Mouse (Mus musculus) spleen, adult 2 months (tissue): ENCODE results near the gene Rora. TPM values are rescaled to one million over a fixed set of nuclear protein-coding genes. Genes with fewer than 3 reads are reported as not detected.

Experiments
- DNase-seq, 2 experiments: peaks; one replicate each; pipeline versions ENCODE4 v3.0.0 to v3.0.0-alpha.2; 2012 to 2021; ENCODE audit warnings: low spot score in 2 of 2, low read depth in 1 of 2
- H3K27ac ChIP-seq: fragments of 200-500 bp; 2 replicates; pipeline ENCODE4 v1.5.1; 2012; ENCODE audit warnings: low read length, inconsistent platforms; ENCODE audit not compliant: insufficient read depth
- H3K27me3 ChIP-seq: fragments of 200-500 bp; 2 replicates; pipeline ENCODE4 v1.6.1; 2012; ENCODE audit warnings: mild to moderate bottlenecking, moderate library complexity, low read length, inconsistent platforms; ENCODE audit not compliant: control insufficient read depth, insufficient read depth
- H3K36me3 ChIP-seq: fragments of 200-500 bp; 2 replicates; pipeline ENCODE4 v1.6.1; 2012; ENCODE audit warnings: mild to moderate bottlenecking, low read length, inconsistent platforms; ENCODE audit not compliant: control insufficient read depth, insufficient read depth
- H3K4me1 ChIP-seq: fragments of 200-500 bp; 2 replicates; pipeline ENCODE4 v1.6.1; 2011; ENCODE audit warnings: inconsistent platforms; ENCODE audit not compliant: control insufficient read depth, insufficient read depth, insufficient read length
- H3K4me3 ChIP-seq: fragments of 200-500 bp; 2 replicates; pipeline ENCODE4 v1.5.1; 2011; ENCODE audit warnings: mild to moderate bottlenecking, inconsistent platforms; ENCODE audit not compliant: insufficient read depth, insufficient read length; ENCODE audit errors: extremely low read depth
- CTCF ChIP-seq: fragments of 200-500 bp; IDR thresholded peaks from 2 replicates; pipeline ENCODE4 v1.5.1; 2011; ENCODE audit warnings: mild to moderate bottlenecking, inconsistent platforms; ENCODE audit not compliant: insufficient read depth, insufficient read length, insufficient replicate concordance; ENCODE audit errors: extremely low read depth
- POLR2A ChIP-seq: fragments of 200-500 bp; IDR thresholded peaks from 2 replicates; pipeline ENCODE4 v1.6.1; 2011; ENCODE audit warnings: low read depth, low read length, inconsistent platforms
- WGBS: fragments of 180-500 bp; shearing (Covaris S2); methylation state at CpG from one replicate; pipeline ENCODE4 v1.1.7; 2018; 5-methylcytosine and 5-hydroxymethylcytosine counted together
- polyA plus RNA-seq: library from polyadenylated mRNA; depleted of rRNA; stranded (reverse); fragments of >200 nt; gene quantifications from 2 replicates; pipeline ENCODE4 v1.2.3, GENCODE M21; 2012

Rora gene
- polyA plus RNA-seq, 1 experiment: 1.7 TPM

- 73% methylated on average over 8 of the region's 8 CpGs for WGBS
- no peak overlapping the region for H3K27ac ChIP-seq
- H3K36me3 ChIP-seq: no peaks in the 10 kb centered on the region
- no peak for DNase-seq
- no peaks in the 10 kb centered on the region for H3K27me3 ChIP-seq
- TF ChIP-seq POLR2A (no peak), CTCF (no peak)
- no peak overlapping the region for H3K4me3 ChIP-seq
- H3K4me1 ChIP-seq: no peaks in the 10 kb centered on the region
Measured at GRCm38 (mm10) chr9:69323831-69324230, 670.2 kb downstream of the Rora start.

DNA sequence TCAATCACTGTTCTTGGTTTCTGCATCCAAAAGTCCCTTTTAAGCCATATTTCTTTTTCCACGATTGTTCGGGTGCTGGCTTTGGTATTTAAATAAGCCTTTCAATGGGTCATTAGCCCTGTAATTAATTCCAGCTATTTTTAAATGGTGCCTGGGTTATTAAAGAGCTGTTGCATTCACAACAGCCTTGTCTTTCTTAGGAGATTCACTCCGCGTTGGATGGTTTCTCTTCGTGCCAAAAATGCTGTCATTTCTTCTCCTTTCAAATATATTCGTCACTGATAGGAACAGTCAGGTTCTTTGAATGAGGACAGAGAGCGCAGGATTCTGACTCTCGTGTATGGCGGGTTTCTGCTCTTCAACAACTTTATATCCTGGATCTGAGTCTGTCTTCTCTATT lies 673.5 kb downstream of the Rora start:
- TF ChIP-seq POLR2A (no peak), CTCF (no peak)
- no peak for DNase-seq
- Histone ChIP-seq H3K4me3 (no peak overlapping the region), H3K27ac (no peak overlapping the region), H3K36me3 (no peaks in the 10 kb centered on the region), H3K27me3 (no peaks in the 10 kb centered on the region), H3K4me1 (no peaks in the 10 kb centered on the region)
- WGBS: 91% methylated on average over 9 of the region's 9 CpGs

- Histone ChIP-seq H3K27me3 (no peaks in the 10 kb centered on the region), H3K36me3 (no peaks in the 10 kb centered on the region), H3K4me3 (no peak overlapping the region), H3K4me1 (no peaks in the 10 kb centered on the region), H3K27ac (no peak overlapping the region)
- 89% methylated on average over 7 of the region's 7 CpGs for WGBS
- TF ChIP-seq CTCF: no peak
- TF ChIP-seq POLR2A: no peak
- no peak for DNase-seq
Measured at GRCm38 (mm10) chr9:69327591-69327990, 674.0 kb downstream of the Rora start.

DNA sequence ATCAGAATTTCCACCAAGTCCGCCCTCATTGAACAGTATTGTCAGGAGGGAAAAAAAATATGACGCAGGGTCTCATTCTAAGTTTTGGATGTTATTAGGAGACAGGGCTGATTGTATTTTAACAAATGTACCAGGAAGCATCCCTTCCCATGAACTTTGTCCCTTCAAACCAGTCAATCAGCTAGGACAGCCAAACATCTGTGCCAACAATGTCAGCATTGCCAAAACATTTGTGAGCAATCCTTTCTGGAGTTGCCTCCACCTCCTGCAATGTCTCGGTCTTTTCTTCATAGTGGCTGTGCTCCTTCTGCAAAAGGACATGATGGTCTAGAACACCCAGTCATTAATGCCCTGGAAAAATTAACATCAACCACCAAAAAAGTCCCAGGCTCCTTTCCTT lies 678.2 kb downstream of the Rora start:
- H3K36me3 ChIP-seq: no peaks in the 10 kb centered on the region
- TF ChIP-seq POLR2A (no peak), CTCF (no peak)
- H3K4me3 ChIP-seq: no peak overlapping the region
- H3K27ac ChIP-seq: no peak overlapping the region
- DNase-seq: no peak
- WGBS: 93% methylated on average over 3 of the region's 3 CpGs
- H3K27me3 ChIP-seq: no peaks in the 10 kb centered on the region
- H3K4me1 ChIP-seq: no peaks in the 10 kb centered on the region

GRCm38 (mm10) chr9:69332802-69333568 lies 679.4 kb downstream of the Rora start:
- Histone ChIP-seq H3K4me1 (no peaks in the 10 kb centered on the region), H3K27me3 (no peaks in the 10 kb centered on the region), H3K4me3 (no peak overlapping the region), H3K27ac (no peak overlapping the region), H3K36me3 (no peaks in the 10 kb centered on the region)
- 90% methylated on average over 14 of the region's 14 CpGs for WGBS
- no peak for DNase-seq
- no peak for TF ChIP-seq POLR2A
- no peak for TF ChIP-seq CTCF

GRCm38 (mm10) chr9:69333654-69334053 lies 680.1 kb downstream of the Rora start:
- H3K36me3 ChIP-seq: no peaks in the 10 kb centered on the region
- WGBS: 79% methylated on average over 4 of the region's 4 CpGs
- no peak overlapping the region for H3K4me3 ChIP-seq
- H3K27ac ChIP-seq: no peak overlapping the region
- DNase-seq: no peak
- TF ChIP-seq POLR2A (no peak), CTCF (no peak)
- H3K27me3 ChIP-seq: no peaks in the 10 kb centered on the region
- no peaks in the 10 kb centered on the region for H3K4me1 ChIP-seq

DNA sequence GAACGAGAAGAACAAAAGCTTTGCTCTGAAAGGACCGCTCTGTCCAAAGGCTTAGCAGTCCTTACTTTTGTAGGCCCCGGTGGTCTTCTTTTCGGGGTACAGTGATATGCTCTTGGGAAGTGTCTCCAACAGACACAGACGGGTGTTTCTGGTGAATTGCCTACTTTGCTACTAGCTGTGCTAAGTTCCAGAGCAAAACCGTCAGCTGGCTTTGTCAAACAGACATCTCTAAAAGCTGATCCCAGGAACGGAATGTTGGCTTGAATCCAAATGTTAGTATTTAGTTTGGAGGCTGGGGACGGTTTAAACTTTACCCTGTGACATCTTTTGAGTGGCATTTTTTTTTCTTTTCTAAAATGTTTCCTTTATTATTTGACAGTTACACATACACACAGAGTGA lies 680.5 kb downstream of the Rora start:
- 83% methylated on average over 8 of the region's 8 CpGs for WGBS
- H3K4me1 ChIP-seq: no peaks in the 10 kb centered on the region
- DNase-seq: no peak
- TF ChIP-seq POLR2A (no peak), CTCF (no peak)
- no peak overlapping the region for H3K4me3 ChIP-seq
- no peaks in the 10 kb centered on the region for H3K27me3 ChIP-seq
- no peak overlapping the region for H3K27ac ChIP-seq
- no peaks in the 10 kb centered on the region for H3K36me3 ChIP-seq
